Mouse (Mus musculus): ENCODE measurements at regions not wholly inside any gene's neighbourhood (a gene's known extent, or its start where the extent isn't known, plus 50 kb on each side); places are given as distances from the start of the nearest gene placed in this dataset.

DNA sequence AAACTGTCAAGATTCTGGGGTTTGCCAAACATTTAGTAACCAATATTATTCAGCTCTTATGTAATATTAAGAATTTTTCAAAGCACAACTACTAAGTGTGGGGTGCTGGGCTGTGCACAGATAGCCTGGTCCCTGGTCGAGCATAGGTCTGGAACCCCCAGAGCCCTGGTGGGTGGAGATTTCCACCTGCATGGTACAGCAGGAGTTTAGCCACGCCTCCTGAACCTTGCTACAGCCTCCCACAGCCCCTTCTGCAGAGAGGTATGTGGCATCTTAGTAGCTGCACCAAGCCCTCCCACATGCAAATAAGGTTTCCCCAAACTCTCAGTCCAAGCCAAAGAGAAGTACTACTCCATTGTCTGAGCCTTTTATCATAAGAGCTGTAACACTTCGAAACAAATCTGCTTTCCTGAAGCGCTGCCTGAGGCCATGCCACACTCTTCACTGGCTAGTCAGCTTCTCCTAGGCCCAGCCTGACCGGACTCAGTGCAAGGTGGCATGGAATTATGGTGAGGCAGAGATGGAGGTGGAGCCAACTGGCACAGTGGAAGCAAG, 116.1 kb downstream of the Ube2e3 start:
- Histone ChIP-seq H3K4me1 (ENCODE audit: control insufficient read depth, insufficient read depth, low read length) (peaks cover 7% of the 10 kb centered on the region), H3K4me3 (ENCODE audit: insufficient read depth, low read length) (no peak overlapping the region), H3K27ac (ENCODE audit: insufficient read depth, low read depth, low read length) (no peak overlapping the region)
- no peak for TF ChIP-seq POLR2A (IDR thresholded peaks at IDR 0.05; ENCODE audit: borderline replicate concordance, low read depth, low read length)
- TF ChIP-seq CTCF (IDR thresholded peaks at IDR 0.05; ENCODE audit: low read depth, low read length): no peak

DNA sequence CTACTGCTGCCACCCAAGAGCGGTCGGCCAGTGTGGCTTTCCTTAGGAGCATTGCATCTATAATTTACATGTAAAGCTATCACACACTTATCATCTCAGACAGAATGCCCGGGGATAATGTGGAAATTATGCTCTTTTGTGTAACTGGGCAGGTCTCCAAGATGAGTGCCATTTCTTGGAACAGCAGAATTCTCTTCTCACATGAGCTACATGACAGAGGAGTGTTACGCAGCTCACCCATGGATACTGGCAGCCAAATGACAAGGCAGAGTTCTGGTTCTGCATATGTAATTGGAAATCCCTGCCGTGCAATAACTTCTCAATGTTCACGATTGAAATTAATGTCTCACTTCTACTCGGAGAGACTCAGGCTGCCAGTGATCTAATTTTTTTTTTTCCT, 119.1 kb downstream of the Ube2e3 start:
- Histone ChIP-seq H3K4me3 (ENCODE audit: insufficient read depth, low read length) (no peak overlapping the region), H3K4me1 (ENCODE audit: control insufficient read depth, insufficient read depth, low read length) (peaks cover 5% of the 10 kb centered on the region), H3K27ac (ENCODE audit: insufficient read depth, low read depth, low read length) (no peak overlapping the region)
- no peak for TF ChIP-seq POLR2A (IDR thresholded peaks at IDR 0.05; ENCODE audit: borderline replicate concordance, low read depth, low read length)
- TF ChIP-seq CTCF (IDR thresholded peaks at IDR 0.05; ENCODE audit: low read depth, low read length): no peak

DNA sequence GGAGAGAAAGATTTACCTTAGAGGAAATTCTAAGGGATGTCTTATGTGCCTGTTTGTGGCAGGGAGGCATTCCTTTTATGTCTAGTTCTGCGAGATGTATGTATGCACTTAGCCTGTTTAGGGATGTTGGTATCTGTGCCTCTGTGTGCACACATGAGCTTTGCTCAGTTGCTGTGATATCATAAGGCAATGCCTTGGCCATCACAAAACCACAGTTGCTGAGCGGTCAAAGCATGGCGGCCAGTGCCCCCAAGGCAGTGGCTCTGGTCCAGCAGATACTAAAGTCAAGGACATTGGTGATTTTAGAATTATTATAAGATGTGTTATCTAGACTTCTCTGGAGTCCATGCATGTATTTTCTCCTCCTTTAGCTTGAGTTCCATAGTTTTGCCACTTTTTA, 119.5 kb downstream of the Ube2e3 start:
- Histone ChIP-seq H3K27ac (ENCODE audit: insufficient read depth, low read depth, low read length) (no peak overlapping the region), H3K4me3 (ENCODE audit: insufficient read depth, low read length) (no peak overlapping the region), H3K4me1 (ENCODE audit: control insufficient read depth, insufficient read depth, low read length) (peaks cover 5% of the 10 kb centered on the region)
- TF ChIP-seq POLR2A (IDR thresholded peaks at IDR 0.05; ENCODE audit: borderline replicate concordance, low read depth, low read length) (no peak), CTCF (IDR thresholded peaks at IDR 0.05; ENCODE audit: low read depth, low read length) (no peak)

DNA sequence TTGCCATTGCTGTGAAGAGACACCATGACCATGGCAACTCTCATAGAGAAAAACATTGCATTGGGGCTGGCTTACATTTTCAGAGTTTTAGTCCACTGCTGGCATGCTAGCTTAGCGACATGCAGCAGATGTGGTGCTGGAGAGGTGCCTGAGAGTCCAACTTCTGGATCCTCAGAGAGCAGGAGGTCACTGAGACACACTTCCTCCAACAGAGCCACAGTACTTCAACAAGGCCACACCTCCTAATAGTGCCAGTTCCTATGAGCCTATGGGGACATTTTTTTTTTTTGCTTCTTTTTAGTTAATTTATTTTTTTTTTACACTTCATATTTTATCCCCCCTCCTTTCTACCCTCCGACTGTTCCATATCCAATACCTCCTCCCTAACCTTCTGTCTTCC, 120.3 kb downstream of the Ube2e3 start:
- H3K27ac ChIP-seq (ENCODE audit: insufficient read depth, low read depth, low read length): no peak overlapping the region
- H3K4me1 ChIP-seq (ENCODE audit: control insufficient read depth, insufficient read depth, low read length): peaks cover 5% of the 10 kb centered on the region
- TF ChIP-seq POLR2A (IDR thresholded peaks at IDR 0.05; ENCODE audit: borderline replicate concordance, low read depth, low read length) (no peak), CTCF (IDR thresholded peaks at IDR 0.05; ENCODE audit: low read depth, low read length) (no peak)
- no peak overlapping the region for H3K4me3 ChIP-seq (ENCODE audit: insufficient read depth, low read length)

DNA sequence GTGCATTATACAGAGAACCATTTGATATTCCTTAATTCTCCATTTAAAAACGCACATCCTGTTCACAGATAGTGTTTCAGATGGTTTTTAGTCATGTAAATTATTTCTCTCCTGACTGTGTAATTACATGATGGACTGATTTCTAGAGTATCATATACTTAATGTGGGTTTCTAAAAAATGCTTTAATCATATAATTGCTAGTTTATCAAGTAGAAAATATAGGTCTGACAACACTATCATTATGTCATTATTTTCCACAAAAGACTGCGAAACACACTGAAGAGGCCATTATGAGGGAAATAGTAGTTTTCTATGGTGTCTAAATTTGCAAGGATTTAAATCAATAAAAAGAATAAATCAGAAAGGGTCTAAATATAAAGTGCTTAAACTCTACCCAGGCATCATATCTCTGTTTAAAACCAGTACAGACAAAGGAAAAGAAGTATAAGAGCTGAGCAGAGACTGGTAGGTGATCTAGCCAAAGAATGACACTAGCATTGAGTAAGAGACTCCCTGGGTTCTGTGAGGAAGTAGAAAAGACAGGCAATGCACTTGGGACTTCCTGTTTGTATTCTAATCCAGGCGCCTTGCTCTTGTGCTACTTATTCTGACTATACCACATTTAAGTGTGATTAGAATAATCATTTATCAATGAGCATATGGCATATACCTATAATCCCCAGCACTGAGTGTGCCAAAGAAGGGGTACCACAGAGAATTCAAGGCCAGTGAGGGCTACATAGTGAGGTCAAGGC, 127.1 kb downstream of the Ube2e3 start:
- TF ChIP-seq CTCF (IDR thresholded peaks at IDR 0.05; ENCODE audit: low read depth, low read length) (no peak), POLR2A (IDR thresholded peaks at IDR 0.05; ENCODE audit: borderline replicate concordance, low read depth, low read length) (no peak)
- H3K4me3 ChIP-seq (ENCODE audit: insufficient read depth, low read length): no peak overlapping the region
- H3K27ac ChIP-seq (ENCODE audit: insufficient read depth, low read depth, low read length): peak overlapping the region; percentile 17
- H3K4me1 ChIP-seq (ENCODE audit: control insufficient read depth, insufficient read depth, low read length): peaks cover 15% of the 10 kb centered on the region

DNA sequence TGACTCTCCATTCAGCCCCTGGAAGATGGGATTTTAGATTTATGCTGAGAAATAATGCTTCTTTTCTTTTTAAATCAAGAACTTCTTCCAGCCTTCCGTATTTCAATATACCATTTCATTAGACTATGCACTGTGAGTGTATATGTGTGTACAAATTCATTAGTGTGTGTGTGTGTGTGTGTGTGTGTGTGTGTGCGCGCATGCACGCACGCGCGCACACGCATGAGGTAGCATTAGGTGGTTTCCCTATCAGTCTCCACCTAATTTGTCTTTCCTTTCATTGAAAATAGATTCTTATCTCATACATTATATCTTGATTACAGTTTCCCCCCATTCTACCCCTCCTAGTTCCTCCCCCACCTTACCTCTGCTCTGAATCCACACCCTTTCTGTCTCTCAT, 130.7 kb downstream of the Ube2e3 start:
- Histone ChIP-seq H3K27ac (ENCODE audit: insufficient read depth, low read depth, low read length) (no peak overlapping the region), H3K4me3 (ENCODE audit: insufficient read depth, low read length) (no peak overlapping the region), H3K4me1 (ENCODE audit: control insufficient read depth, insufficient read depth, low read length) (peaks cover 10% of the 10 kb centered on the region)
- TF ChIP-seq POLR2A (IDR thresholded peaks at IDR 0.05; ENCODE audit: borderline replicate concordance, low read depth, low read length) (no peak), CTCF (IDR thresholded peaks at IDR 0.05; ENCODE audit: low read depth, low read length) (no peak)

DNA sequence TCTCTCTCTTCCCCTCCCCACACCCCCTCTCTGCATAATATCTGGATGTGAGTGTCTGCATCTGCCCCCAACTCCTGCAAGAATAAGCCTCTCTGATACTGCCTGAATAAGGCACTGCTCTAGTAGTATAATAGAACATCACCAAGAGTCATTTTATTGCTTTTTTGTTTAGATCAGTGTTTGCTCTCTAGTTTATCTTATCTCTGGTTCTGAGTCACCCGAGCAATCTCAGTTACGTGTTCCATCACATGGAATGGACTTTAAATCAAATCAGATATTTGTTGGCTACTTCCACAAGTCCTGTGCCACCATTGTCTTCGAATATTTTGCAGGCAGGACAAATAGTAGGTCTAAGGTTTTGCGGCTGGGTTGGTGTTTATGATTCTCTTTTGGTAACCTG, 131.5 kb downstream of the Ube2e3 start:
- Histone ChIP-seq H3K4me3 (ENCODE audit: insufficient read depth, low read length) (no peak overlapping the region), H3K27ac (ENCODE audit: insufficient read depth, low read depth, low read length) (no peak overlapping the region), H3K4me1 (ENCODE audit: control insufficient read depth, insufficient read depth, low read length) (peaks cover 5% of the 10 kb centered on the region)
- TF ChIP-seq POLR2A (IDR thresholded peaks at IDR 0.05; ENCODE audit: borderline replicate concordance, low read depth, low read length) (no peak), CTCF (IDR thresholded peaks at IDR 0.05; ENCODE audit: low read depth, low read length) (no peak)

DNA sequence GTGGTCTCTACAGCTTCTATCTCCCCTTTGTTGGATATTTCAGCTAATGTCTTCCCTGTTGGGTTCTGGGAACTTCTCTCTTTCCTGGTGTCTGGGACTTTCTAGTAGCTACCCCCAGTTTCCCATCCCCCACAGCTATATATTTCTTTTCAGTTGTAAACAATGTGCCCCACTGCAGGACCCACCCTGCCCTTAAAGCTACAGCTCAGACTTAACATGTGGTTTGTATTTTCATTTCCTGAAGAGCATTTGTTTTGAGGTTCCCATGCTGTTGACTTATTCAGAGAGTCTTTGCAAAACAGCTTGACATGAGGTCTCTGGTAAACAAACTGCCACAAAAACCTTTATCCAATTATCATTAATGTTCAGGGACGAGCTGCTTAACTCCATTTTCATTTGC, 136.9 kb downstream of the Ube2e3 start:
- Histone ChIP-seq H3K27ac (ENCODE audit: insufficient read depth, low read depth, low read length) (no peak overlapping the region), H3K4me3 (ENCODE audit: insufficient read depth, low read length) (no peak overlapping the region), H3K4me1 (ENCODE audit: control insufficient read depth, insufficient read depth, low read length) (no peaks in the 10 kb centered on the region)
- TF ChIP-seq CTCF (IDR thresholded peaks at IDR 0.05; ENCODE audit: low read depth, low read length) (no peak), POLR2A (IDR thresholded peaks at IDR 0.05; ENCODE audit: borderline replicate concordance, low read depth, low read length) (no peak)

DNA sequence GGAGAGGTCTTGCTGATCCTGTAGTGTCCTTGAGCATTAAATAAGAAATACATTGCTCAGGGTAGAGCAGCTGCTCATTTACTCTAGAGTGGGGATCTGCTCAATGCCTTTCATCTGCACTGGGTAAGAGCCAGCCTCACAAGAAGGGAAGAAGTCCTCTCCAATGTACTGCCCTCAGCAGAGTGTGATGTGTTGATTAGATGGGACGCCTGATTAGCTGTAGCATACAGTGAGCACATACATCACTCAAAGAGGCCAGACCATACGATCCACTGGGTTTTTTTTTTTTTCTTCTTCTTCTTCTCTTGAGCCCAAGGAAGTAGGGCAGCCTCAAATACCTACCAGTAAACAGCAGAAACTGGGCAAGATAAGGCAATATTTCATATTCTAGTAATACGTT, 140.7 kb downstream of the Ube2e3 start:
- no peak overlapping the region for H3K4me3 ChIP-seq (ENCODE audit: insufficient read depth, low read length)
- H3K27ac ChIP-seq (ENCODE audit: insufficient read depth, low read depth, low read length): no peak overlapping the region
- H3K4me1 ChIP-seq (ENCODE audit: control insufficient read depth, insufficient read depth, low read length): no peaks in the 10 kb centered on the region
- TF ChIP-seq CTCF (IDR thresholded peaks at IDR 0.05; ENCODE audit: low read depth, low read length) (no peak), POLR2A (IDR thresholded peaks at IDR 0.05; ENCODE audit: borderline replicate concordance, low read depth, low read length) (no peak)

DNA sequence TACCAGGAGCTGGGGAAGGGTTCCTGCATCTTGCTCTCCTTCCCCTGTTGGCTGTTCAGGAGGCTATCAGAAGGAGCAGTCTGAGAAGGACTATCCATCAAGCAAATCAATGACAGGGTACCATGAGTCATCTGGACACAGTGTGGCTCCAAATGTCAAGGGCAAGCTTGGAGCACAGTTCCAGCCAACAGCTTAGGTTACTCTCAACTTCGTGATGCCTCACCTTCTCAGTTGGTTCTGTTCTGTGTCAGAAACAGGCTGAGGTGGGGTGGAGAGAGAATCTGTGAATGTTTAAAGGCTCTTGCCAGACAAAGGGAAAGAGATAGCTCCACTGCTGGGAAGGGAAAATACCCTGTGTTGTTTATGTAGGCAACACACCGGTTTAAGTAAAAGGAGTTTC, 141.9 kb downstream of the Ube2e3 start:
- Histone ChIP-seq H3K4me3 (ENCODE audit: insufficient read depth, low read length) (no peak overlapping the region), H3K27ac (ENCODE audit: insufficient read depth, low read depth, low read length) (no peak overlapping the region), H3K4me1 (ENCODE audit: control insufficient read depth, insufficient read depth, low read length) (no peaks in the 10 kb centered on the region)
- TF ChIP-seq CTCF (IDR thresholded peaks at IDR 0.05; ENCODE audit: low read depth, low read length) (no peak), POLR2A (IDR thresholded peaks at IDR 0.05; ENCODE audit: borderline replicate concordance, low read depth, low read length) (no peak)
